Mouse (Mus musculus): Measurements from ENCODE around the gene Cdcp2.

The Cdcp2 gene

DNA sequence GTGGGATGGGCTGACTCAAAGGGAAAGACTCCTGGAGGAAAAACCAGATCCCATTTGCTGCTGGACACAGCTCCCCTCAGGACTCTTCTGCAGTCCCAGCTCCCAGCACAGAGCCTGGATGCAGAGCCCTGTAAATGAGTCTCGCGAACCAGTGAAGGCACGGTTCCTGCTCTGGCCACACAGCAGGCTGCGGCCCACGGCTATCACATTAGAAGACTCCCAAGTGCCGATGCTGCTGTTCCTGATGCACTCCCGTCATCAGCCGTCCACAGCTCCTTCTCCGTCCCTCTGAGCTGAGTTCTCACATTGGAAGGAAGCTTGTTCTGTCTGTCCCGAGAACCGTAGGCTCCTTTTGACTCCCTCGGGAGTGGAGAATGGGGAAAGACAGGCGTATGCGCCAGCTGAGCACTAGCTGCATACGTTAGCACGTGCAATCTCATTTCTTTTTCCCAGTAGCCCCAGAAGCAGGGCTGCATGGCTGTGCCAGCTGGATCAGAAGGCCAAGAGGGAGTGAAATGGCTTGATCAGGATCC, at the start of gene Cdcp2:
Gene Cdcp2 (plus strand): TSS at position 51 of the 533 bp plus-strand sequence.
- DNase-seq, result no peak

DNA sequence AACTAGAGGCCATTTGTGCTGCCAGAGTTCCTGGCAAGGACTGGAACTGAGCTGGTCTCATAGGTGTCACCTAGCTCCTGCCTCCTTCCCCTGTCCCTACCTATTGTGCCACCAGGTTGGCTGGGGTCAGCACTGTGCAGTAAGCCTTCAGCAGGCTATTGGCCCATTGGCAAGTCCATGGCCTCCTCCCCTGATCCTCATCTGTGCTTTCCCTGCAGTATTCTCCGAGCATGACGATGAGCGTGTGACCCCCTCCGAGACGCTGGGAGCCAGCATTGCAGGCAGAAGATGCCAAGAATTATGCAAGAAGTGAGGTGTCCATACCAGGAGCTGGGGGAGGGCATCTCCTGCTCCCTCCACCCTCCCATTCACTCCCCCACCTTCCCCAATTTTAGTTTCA, 48.9 kb upstream of the Cdcp2 start:
- no peak for DNase-seq

DNA sequence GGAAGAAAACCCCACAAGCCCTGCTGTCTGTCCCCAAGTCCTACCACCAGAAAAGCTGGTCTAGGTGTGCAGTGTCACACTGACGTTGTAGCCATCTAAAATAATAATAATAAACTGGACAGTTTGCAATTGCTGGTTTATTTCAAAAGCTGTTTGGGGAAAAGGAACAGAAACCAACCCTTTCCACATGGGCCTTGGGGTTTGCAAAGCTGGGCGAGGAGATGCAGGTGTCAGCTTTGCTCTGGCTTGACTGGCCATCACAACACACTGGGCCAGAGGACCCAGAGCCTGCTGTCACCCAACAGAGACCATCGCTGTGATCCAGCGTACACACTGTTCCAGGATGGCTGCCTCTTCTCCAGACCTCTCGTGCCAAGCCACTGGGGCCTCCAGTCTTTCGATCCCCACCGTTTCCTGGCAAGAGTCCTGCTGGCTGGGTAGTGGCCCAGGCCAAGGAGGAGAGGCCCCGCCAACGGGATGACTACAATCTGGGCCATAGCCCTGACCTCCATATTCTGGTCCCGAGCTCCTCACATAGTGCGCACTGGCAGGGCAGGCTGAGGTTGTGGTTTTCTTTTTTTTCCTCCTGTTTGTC, 48.0 kb upstream of the Cdcp2 start:
- no peak for DNase-seq

DNA sequence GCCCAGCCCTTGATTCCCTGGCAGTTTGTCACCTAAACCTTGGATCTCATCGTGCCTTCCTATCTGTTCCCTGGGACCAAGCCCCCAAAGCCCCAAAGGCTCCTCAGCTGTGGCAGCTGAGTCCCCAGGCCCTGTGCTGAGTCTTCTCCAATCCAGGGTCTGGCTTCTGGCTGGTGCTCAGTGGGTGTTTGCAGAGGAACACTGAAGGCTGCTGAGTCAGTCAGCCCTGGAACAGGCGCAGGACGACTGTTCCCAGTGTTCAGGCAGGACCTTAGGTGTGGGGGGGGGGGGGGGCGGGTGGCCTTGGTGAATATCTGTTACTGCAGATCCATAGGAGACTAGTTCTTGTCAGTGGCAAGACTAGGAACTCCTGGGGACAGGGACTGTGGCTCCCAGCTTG, 44.8 kb upstream of the Cdcp2 start:
- DNase-seq, result no peak

DNA sequence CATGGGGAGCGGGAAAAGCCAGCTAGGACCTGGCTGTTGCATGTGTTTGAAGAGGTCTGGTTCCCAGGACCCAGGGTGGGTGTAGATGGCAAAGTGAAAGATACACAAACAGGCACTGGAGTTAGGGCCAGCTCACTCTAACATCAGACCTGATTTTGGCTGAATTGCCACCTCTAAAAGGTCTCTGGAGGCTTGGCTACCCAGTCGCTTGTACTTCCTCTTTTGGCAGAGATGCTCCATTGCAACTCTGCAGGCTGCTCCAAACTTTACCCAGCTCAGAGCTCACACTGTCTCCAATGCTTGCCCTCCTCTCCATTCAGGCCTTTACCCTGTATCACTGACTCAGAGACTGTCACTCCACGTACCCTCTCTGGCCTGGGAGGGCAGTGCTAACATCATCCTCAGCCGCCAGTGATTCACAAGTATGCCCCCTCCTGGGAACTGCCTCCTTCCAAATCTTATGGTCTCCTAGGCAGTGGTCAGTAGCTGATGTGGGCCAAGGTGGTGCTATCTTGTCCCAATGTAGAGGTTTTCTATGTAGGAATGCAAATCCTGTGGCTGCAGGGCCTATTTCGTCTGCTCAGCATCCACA, 43.6 kb upstream of the Cdcp2 start:
- no peak for DNase-seq

DNA sequence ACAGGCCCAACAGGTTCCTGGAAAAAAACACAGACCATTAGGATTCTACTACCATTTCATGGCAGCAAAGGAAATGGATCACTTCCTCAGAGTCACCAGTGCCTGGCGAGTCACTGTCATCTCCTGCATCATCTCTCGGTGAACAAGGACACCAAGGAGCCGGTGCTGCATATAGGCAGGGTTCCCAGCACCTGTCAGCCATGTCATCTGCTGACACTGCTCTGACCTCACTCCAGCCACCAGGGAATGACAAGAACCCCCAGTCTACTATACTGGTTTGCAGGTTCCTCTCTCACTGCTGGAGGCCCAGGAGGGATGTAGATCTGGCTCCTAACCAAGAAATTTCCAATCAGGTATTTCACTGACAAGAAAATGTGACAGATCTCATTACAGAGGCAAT, 40.6 kb upstream of the Cdcp2 start:
- no peak for DNase-seq

DNA sequence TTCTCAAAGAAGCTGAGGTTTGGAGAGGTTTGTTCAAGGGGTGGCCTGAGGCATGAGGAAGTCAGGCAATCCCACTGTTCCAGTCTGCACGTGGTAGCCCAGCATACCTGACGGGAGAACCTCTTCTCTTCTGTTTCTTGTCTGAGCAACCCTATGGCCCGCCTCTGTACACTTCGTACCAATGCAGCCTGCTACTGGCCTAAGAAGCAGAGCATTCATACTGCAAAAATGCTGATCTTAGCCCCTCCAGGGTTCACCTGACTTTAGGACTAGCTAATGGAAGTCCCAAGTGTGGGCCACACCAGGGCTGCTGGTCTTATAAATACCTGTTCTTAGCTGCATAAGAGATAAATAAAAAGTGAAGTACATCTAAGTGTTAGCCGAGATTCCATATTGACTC, 38.3 kb upstream of the Cdcp2 start:
- DNase-seq, result no peak

DNA sequence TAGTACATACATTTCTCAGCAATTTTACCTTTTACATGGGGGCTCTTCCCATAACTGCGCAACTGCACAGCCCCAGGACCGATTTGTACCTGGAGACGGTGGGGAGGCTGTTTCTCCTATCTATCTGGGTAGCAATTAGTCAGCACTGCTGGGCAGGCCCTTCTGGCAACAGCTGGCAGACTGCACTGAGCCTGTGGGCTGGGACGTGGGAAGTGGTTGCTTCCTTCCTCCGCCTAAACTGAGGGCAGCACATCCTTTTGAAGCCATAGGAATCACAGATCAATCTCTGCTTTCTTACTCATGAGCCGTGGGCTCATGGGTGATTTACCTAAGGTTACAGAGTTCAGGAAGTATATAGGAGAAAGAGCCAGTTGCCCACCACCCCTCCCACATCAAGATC, 37.9 kb upstream of the Cdcp2 start:
- DNase-seq, result no peak

DNA sequence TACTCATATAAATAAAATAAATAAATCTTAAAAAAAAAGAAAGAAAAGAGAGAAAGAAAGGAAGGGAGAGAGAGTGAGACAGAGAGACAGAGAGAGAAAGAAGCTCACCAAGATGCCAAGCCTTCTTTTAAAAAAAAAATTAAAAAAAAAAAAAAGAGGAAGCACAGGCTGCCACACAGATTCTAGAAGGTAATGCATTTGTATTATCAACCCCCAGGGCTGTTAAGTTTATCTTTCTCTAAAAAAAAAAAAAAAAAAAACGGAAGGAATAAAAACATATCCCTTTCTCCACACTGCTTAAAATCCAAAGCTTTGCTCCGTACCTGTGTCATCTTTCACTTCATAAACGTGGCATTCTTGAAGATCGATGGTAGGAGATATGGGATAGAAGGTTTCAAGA, 35.1 kb upstream of the Cdcp2 start:
- DNase-seq, result no peak

DNA sequence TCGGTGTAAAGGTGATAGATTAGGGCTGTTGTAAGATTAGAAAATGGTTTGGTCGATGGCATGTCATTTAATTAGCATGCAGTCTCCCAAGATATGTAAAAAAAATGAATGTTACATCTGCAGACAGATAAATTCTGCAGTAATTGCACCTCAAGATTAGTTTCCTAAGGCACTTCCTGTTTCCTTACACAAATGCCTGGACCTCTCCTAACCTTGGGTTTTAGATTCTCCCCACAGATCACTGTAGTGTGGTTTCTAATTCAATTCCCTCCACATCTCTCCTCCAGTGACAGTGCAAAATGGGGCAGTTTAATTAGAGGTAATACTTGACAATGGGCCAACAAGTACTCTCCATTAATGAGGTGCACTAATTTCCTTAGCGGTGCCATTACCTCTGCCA, 33.5 kb upstream of the Cdcp2 start:
- DNase-seq, result no peak

DNA sequence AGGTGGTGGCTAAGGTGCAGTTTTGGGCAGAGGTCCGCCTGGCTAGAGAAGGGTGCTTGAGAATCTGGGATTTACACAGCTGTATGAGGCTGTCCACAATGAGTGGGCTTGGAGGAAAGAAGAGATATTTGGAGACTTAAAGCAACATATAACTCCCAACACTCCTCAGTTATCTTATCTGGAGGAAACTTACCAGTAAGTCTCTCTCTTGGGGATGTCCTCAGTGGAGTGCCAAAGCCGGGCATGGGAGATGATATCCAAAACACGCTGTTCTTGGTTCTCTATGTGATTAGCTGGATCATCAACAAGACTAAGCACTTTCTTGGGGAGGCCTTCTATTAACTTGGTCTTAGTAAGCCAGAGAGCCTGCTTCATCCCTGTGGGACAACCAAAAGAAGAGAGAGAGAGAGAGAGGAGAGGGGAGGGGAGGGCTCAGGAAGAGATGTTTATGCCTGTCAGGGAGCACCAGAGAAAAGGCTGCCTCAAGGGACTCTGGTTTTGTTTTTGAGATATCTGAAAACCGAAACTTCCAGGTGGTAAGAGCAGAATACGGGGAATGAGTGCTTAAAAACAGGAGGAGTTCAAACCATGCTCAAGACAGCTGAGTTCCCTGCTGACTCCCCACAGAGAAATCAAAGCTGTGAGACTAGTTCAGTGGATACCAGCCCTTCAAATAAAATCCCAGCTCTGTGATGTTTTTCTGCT, 32.1 kb upstream of the Cdcp2 start:
- DNase-seq, result no peak

DNA sequence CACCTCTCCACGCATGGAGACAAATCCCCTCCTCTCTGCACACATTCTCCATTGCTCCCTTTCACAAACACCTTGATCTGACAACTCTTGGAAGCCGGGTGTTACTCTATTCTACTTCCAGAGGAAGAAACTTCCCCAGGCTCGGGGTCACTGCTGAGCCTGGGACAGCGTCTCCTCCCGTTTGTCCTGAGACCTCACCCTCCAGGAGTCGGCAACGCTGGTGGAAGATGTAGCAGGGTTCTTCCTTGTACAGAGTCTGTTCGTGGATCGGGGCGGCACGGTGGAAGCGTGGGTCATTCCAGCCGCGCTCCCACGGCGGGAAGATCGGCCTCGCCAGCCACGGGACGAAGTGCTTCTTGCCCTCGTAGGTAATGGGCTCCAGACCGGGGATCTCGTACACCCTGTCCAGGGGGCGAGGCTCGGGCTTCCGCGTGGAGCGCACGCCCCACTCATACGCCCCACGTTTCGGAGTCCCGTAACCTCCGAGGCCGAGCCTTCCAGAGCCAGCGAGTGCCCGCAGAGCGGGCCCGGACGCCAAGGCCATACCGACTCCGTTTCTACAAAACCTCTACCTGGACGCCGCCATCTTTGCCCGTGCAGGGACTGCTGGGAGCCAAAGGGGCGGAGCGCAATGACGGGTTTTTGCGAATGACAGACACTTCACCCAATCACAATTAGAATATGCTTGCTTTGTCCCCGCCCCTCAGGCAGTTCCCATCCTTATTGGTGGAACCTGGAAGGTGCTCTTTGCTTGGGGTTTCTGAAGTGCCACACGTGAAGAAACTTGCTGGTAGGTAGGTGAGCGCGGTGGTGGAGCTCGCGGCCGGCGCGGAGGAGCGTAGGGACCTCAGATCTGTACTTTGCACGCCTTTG, 30.2 kb upstream of the Cdcp2 start, which contains the start of the genes Mrpl37 and Cyb5rl:
Gene Mrpl37 (minus strand): TSS at position 617 of the 873 bp plus-strand sequence.
Gene Cyb5rl (plus strand): TSS at position 737 of the 873 bp plus-strand sequence.
- peak; percentile 96 for DNase-seq

DNA sequence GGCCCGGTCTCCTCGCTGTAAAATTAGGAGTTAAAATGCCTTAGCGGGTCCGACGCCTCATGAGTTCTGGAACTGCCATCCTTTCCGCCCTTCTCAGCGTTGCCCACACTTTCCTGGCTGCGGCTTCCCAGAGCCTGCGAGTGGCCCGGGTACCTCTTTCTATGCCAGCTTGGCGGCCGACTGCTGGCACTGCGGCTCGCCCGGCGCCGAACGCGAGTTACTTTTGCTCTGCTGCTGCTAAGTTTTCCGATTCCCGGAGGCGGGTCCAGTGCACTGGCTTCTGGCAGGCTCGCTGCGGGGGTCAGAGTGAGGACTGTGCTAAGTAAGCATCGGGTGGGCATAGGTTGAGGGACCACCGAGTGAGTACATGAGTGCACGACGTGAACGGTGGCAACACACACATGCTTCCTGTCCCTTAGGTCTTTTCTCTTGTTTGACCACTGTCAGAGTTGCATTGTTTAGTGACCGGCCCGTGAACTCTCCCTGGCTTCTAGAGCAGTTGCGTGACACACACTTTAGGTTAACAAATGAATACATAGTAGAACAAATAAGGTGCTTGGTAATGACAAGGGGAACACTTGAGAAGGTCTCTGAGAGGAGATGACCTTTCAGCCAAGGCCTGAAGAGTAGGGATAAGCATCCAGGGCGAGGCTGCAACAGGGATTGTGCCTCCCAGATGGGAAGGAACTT, 29.4 kb upstream of the Cdcp2 start:
- peak; percentile 39 for DNase-seq

DNA sequence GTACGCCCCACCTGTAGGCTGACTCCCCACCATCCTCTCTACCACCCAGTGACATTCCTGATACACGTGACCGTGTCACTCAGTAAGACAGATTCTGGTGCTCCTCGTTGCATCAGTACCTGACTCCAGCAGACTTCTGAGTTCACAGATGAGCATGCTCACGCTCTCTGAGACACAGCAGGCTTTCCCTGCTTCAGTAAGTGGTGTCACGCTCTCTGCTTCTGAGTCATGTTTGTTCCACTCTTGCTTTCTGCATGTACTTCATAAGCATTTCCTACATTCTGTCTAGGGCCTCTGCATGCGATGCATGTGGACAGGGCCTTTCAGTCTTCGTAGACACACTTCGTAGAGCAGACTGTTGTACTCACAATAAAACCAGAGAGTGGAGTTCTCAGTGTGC, 24.3 kb upstream of the Cdcp2 start:
- DNase-seq, result no peak

DNA sequence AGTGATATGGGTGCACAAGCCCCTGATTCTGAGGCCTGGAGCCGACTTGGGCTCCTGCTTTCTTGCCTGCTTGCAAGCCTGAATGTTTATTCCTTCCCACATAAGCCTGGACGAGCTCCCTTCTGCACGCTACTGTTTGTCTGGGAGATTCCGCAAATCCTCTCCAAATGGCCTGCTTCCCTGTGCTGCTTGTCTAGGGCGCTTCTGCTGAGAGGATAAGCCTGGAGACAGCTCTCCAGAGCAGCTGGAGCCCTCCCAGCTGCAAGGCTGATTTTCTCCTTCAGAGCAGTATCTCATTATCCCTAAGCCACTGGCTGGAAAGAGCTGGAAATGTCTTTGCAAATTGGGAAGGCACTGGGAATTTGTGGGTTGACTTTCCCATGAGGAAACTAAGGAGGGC, 21.2 kb upstream of the Cdcp2 start:
- no peak for DNase-seq

DNA sequence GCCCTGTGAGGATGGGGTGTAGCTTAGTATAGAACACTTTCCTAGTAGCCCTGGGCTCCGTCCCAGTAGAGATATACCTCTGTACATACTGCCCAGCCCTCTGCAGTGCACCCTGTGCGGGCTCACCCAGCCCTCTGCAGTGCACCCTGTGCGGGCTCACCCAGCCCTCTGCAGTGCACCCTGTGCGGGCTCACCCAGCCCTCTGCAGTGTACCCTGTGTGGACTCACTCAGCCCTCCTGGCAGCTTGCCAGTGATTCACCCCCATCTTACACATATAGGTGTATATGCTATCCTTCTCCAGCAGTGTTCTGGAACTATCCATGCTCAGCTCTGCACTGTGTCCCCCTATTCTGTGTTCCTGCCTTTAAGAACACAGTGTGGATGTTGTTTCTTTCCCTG, 17.8 kb upstream of the Cdcp2 start:
- DNase-seq, result no peak

DNA sequence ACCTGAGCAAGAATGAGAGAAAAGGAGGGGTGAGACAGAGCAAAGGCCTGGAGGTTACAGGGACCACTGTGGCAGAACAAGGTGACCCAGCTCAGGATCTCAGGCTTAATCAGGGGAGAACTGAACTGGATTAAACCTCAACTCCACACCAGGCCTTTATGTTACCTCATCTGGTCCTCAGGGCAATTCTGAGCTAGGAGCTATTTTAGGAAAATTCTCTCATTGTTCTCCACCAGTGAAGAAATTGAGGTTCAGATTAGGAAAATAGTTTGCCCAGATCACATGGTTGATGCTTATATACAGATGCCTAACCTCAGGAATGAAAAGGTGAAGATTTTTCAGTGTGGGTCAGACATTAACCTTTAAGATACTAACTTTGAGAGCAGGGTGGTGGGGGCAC, 17.0 kb upstream of the Cdcp2 start:
- no peak for DNase-seq

DNA sequence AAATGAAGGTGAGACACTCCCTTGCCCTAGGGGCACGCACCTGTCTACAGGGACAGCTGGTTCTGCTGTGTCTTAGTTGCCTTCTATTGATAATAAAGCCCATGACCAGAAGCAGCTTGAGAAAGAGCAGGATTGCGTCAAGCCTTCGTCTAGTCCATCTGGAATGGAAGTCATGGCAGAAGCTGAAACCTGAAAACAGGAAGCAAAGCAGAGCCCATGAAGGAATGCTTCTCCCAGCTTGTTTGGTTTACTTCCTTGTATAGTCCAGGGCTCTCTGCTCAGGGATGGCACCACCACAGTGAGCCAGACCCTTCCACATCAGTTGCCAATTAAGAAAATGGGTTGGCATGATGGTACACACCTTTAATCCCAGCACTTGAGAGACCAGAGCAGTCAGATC, 14.5 kb upstream of the Cdcp2 start:
- DNase-seq, result no peak

DNA sequence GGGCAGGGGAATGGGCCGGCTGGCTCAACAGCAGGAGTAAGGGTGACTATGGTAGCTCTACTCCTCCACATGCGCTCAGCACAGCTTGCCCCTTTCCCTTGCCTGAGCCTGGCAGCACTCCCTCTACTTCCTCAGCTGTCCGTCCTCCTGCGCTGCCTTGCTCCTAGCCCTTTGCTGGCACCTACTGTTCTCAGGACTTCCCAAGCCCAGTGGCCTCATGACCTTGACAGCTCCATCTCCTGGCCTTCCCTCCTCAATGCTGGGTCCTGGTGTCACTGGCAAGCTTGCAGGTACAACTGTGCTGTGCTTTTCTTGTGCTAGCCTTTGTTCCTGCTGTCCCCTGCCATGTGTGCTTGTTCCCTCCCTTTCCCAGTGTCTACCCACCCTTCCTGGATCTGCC, 13.6 kb upstream of the Cdcp2 start:
- no peak for DNase-seq

DNA sequence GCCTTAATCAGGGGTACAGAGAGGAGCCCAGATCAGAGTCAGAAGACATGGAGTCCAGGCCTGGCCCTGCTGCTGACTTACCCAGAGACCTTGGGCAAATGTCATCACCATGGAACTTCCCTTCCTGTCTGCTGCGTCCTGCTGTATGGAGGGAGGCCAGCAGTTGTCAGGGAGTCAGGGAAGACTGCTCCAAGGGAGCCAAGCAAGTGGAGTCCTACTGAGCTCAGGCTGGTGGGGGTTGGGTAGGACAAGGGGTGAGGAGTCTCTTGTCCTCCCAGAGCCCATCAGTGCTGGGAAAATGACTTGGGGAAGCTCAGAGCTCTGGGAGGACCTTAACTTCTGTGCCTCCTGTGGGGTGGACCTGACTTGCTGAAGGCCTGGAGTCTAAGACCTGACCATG, 12.3 kb upstream of the Cdcp2 start:
- no peak for DNase-seq

DNA sequence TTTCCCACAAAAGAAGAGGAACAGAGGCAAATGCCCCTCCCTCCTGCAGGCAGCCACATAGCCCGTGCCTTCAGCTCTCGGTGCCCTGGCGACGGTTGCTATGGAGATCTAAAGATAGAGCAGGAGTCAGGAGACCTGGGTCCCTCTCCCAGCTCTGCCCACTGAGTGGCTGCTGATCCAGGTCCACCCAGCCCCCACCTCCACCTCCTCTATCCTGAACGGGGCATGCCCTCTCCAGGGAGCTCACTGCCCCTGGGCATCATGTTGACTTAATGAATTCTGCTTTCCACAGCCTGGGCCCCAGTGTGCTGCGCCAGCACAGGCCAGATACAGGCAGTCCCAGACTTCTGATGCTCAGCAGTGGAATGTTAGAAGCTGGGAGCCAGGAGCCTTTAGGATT, 11.8 kb upstream of the Cdcp2 start:
- no peak for DNase-seq

DNA sequence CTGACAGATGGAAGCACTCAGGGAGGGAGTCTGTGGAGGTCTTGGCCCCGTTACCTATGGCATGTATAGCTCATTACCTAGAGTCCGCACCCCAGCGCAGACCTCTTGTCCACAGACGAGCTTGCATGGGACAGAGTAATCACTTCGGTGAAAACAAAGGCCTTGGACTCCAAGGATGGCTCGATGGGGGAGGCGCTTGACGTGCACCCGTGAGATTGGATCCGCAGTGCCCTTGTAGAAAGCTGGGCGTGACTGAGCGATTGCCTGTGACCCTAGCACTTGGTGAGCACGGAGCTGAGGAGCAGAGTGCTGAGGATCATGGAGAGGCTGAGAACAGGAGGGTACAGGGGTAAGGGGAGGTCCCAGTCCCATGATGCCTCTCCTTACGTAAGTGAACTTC, 5.0 kb upstream of the Cdcp2 start:
- no peak for DNase-seq
